Mouse (Mus musculus): Measurements from ENCODE around the gene Fmod.

DNA sequence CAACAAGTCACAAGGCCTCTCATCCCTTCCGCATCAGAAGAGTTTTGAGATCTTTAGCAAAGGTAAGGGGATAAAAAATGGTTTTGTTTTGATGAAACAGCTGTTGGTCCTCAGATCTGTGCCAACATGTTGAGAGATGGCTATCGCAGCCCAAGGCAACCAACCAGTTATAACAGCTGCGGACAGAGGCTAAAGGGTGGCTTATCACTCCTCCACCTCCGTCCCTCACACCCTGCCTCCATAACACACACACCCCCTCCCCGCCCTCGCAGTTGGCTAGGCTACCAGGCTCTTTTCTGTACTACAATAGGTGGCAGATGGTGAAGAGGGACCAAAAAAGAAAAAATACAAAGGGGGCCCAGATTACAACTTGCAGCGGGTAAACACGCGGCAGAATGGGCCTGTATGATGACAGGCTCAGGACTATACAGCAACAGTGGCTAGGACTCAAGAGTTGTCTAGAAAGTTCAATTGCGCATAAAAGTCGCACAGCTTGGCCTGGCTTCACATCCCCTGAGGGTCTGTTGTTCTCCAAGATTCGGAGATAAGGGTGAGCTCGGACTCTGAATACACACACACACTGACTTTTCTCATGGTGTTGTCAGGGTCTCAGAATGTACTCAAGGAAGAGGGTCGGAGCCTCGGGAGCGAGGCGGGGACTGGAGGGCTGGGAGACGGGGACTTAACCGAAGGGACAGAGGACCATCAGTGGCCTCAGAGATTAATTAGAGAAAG, 41.2 kb downstream of the Fmod start:
- TF ChIP-seq POLR2A (IDR thresholded peaks at IDR 0.05; ENCODE audit: low read depth, low read length) (no peak), CTCF (IDR thresholded peaks at IDR 0.05; ENCODE audit: extremely low read depth, insufficient read depth, insufficient read length, insufficient replicate concordance) (no peak)

Data from spleen, adult 2 months (tissue).